Mouse (Mus musculus): ENCODE results near the gene Tango2.

The Tango2 gene

GRCm38 (mm10) chr16:18347931-18348600, at the start of gene Tango2, which contains the start of gene Arvcf:
Gene Tango2, minus strand, starts transcription at chr16:18348103.
Gene Arvcf, plus strand, starts transcription at chr16:18348182.
- peaks cover 43% of the 10 kb centered on the region for H3K4me1 ChIP-seq (replicated peaks; ENCODE audit: low read depth, low read length)
- H3K36me3 ChIP-seq (ENCODE audit: insufficient read depth, low read length), result no peaks in the 10 kb centered on the region
- peak within 1 kb of the TSS; percentile 89 for H3K4me3 ChIP-seq (replicated peaks; ENCODE audit: low read length)
- H3K27me3 ChIP-seq (ENCODE audit: insufficient read depth, low read length), result peaks cover 34% of the 10 kb centered on the region
- no peak for TF ChIP-seq POU5F1 (IDR thresholded peaks at IDR 0.05; ENCODE audit: borderline replicate concordance, low read length)
- TF ChIP-seq NANOG (IDR thresholded peaks at IDR 0.05; ENCODE audit: borderline replicate concordance, low read length), result no peak
- no peak for TF ChIP-seq CTCF (conservative IDR thresholded peaks at IDR 0.05; ENCODE audit: low read length)
- H3K9me3 ChIP-seq (ENCODE audit: low read length), result no peaks in the 10 kb centered on the region

- Histone ChIP-seq H3K9me3 (ENCODE audit: low read length) (no peaks in the 10 kb centered on the region), H3K4me1 (replicated peaks; ENCODE audit: low read depth, low read length) (peaks cover 82% of the 10 kb centered on the region), H3K36me3 (ENCODE audit: insufficient read depth, low read length) (peaks cover 59% of the 10 kb centered on the region), H3K27me3 (ENCODE audit: insufficient read depth, low read length) (no peaks in the 10 kb centered on the region), H3K4me3 (replicated peaks; ENCODE audit: low read length) (no peak overlapping the region)
- no peak for TF ChIP-seq NANOG (IDR thresholded peaks at IDR 0.05; ENCODE audit: borderline replicate concordance, low read length)
- no peak for TF ChIP-seq POU5F1 (IDR thresholded peaks at IDR 0.05; ENCODE audit: borderline replicate concordance, low read length)
- no peak for TF ChIP-seq CTCF (conservative IDR thresholded peaks at IDR 0.05; ENCODE audit: low read length)
These were observed 49.1 kb upstream of the Tango2 start for GRCm38 (mm10) chr16:18396791-18397621.

- Histone ChIP-seq H3K4me3 (replicated peaks; ENCODE audit: low read length) (peak overlapping the region; percentile 17; the same call in 1 of the 2 replicates), H3K9me3 (ENCODE audit: low read length) (no peaks in the 10 kb centered on the region), H3K36me3 (ENCODE audit: insufficient read depth, low read length) (peaks cover 51% of the 10 kb centered on the region), H3K27me3 (ENCODE audit: insufficient read depth, low read length) (no peaks in the 10 kb centered on the region), H3K4me1 (replicated peaks; ENCODE audit: low read depth, low read length) (peaks cover 85% of the 10 kb centered on the region)
- TF ChIP-seq POU5F1 (IDR thresholded peaks at IDR 0.05; ENCODE audit: borderline replicate concordance, low read length), result no peak
- no peak for TF ChIP-seq CTCF (conservative IDR thresholded peaks at IDR 0.05; ENCODE audit: low read length)
- TF ChIP-seq NANOG (IDR thresholded peaks at IDR 0.05; ENCODE audit: borderline replicate concordance, low read length), result no peak
These were observed 48.3 kb upstream of the Tango2 start for GRCm38 (mm10) chr16:18396201-18396600.

DNA sequence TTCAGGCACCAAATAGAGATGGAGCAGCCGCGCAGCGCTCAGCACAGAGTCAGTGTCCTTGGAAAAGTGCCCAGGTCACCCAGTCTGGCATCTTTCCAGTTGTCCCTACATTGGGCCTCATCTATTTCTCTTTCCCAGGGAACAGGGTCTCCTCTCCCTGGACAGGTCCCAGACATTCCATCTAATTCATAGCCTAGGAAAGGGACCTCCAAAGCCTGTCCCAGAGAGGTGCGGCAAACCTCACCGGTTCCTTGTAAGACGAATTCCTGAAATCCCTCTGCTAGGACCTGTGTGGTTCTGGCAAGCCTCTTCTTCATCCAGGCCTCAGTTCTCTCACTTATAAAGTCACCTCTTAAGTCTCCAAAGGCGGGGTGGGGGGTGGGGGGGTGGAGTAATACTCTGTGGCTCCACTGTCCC, 47.7 kb upstream of the Tango2 start:
- H3K4me3 ChIP-seq (replicated peaks; ENCODE audit: low read length), result peak overlapping the region; percentile 17; the same call in 1 of the 2 replicates
- H3K36me3 ChIP-seq (ENCODE audit: insufficient read depth, low read length), result peaks cover 45% of the 10 kb centered on the region
- TF ChIP-seq POU5F1 (IDR thresholded peaks at IDR 0.05; ENCODE audit: borderline replicate concordance, low read length) (no peak), CTCF (conservative IDR thresholded peaks at IDR 0.05; ENCODE audit: low read length) (no peak), NANOG (IDR thresholded peaks at IDR 0.05; ENCODE audit: borderline replicate concordance, low read length) (no peak)
- H3K4me1 ChIP-seq (replicated peaks; ENCODE audit: low read depth, low read length), result peaks cover 85% of the 10 kb centered on the region
- no peaks in the 10 kb centered on the region for H3K9me3 ChIP-seq (ENCODE audit: low read length)
- H3K27me3 ChIP-seq (ENCODE audit: insufficient read depth, low read length), result no peaks in the 10 kb centered on the region

DNA sequence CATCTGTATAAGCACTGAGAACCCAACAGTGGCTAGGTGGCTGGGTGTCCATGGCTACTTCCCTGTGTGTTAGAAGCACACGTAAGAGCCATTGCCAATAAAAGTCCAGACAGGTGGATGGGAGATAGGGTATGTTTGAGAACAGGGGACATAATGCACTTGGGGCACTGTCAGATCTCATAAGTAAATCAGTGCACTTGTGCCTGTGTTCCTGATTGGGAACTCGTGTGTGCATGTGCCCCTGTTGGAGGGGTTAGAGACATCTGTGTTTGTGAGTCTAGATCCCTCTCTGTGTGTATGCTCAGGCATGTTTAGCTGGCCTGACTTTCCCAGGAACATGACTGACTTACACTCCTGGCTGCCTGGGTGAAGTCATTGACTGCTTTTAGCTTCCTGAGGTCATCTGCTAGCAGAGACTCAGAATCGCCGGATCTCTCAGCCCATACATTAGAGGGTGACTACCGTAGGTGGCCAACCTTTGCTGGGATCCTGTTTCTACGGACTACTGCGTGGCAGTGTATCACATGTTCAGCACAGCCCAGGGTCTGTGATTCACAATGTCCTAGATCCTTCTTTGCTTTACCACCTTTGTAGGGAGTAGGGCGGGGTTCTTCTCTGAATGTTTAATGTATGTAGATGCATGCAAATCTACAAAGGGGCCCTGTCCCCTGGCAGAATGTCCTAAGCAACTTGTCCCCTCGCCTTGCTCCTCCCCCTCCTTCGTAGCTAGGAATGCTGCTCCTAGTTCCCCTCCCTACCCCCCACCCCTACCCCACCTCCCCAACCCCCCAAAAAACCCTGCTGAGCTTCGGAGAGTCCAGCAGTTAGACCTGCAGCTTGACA, 47.1 kb upstream of the Tango2 start:
- no peaks in the 10 kb centered on the region; the same call in 1 of the 2 replicates for H3K27me3 ChIP-seq (ENCODE audit: insufficient read depth, low read length)
- no peaks in the 10 kb centered on the region for H3K9me3 ChIP-seq (ENCODE audit: low read length)
- H3K36me3 ChIP-seq (ENCODE audit: insufficient read depth, low read length), result peaks cover 40% of the 10 kb centered on the region
- TF ChIP-seq POU5F1 (IDR thresholded peaks at IDR 0.05; ENCODE audit: borderline replicate concordance, low read length) (no peak), CTCF (conservative IDR thresholded peaks at IDR 0.05; ENCODE audit: low read length) (no peak), NANOG (IDR thresholded peaks at IDR 0.05; ENCODE audit: borderline replicate concordance, low read length) (no peak)
- H3K4me1 ChIP-seq (replicated peaks; ENCODE audit: low read depth, low read length), result peaks cover 85% of the 10 kb centered on the region
- peak overlapping the region; percentile 43 for H3K4me3 ChIP-seq (replicated peaks; ENCODE audit: low read length)

GRCm38 (mm10) chr16:18394056-18394455, 46.2 kb upstream of the Tango2 start:
- Histone ChIP-seq H3K27me3 (ENCODE audit: insufficient read depth, low read length) (no peaks in the 10 kb centered on the region; the same call in 1 of the 2 replicates), H3K36me3 (ENCODE audit: insufficient read depth, low read length) (peaks cover 30% of the 10 kb centered on the region), H3K4me3 (replicated peaks; ENCODE audit: low read length) (peak overlapping the region; percentile 90), H3K9me3 (ENCODE audit: low read length) (no peaks in the 10 kb centered on the region), H3K4me1 (replicated peaks; ENCODE audit: low read depth, low read length) (peaks cover 86% of the 10 kb centered on the region)
- TF ChIP-seq POU5F1 (IDR thresholded peaks at IDR 0.05; ENCODE audit: borderline replicate concordance, low read length) (no peak), NANOG (IDR thresholded peaks at IDR 0.05; ENCODE audit: borderline replicate concordance, low read length) (no peak), CTCF (conservative IDR thresholded peaks at IDR 0.05; ENCODE audit: low read length) (no peak)

DNA sequence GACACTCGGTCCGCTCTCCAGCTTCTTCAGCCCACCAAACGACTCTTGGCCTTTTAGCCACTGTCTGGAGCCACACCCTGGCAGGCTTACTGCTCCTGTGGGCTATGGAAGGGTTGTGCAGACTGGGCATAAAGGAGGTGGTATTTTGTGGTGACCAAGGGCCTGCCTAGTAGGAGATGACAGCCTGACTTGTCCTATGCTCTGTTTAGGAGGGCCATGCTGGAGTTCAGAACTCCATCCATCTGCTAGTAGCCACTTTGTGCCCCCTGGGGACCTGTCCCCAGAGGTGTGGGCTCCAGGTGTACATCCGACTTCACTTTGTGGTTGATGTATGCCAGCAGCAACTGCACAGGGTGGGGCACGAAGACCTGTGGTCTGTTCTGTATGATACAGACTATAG, 45.7 kb upstream of the Tango2 start:
- no peak for TF ChIP-seq POU5F1 (IDR thresholded peaks at IDR 0.05; ENCODE audit: borderline replicate concordance, low read length)
- no peak for TF ChIP-seq NANOG (IDR thresholded peaks at IDR 0.05; ENCODE audit: borderline replicate concordance, low read length)
- TF ChIP-seq CTCF (conservative IDR thresholded peaks at IDR 0.05; ENCODE audit: low read length), result no peak
- peaks cover 26% of the 10 kb centered on the region for H3K36me3 ChIP-seq (ENCODE audit: insufficient read depth, low read length)

More for the DNA sequence above, 45.7 kb upstream of the Tango2 start:
- Histone ChIP-seq H3K4me1 (replicated peaks; ENCODE audit: low read depth, low read length) (peaks cover 90% of the 10 kb centered on the region), H3K4me3 (replicated peaks; ENCODE audit: low read length) (peak overlapping the region; percentile 90), H3K27me3 (ENCODE audit: insufficient read depth, low read length) (no peaks in the 10 kb centered on the region; the same call in 1 of the 2 replicates), H3K9me3 (ENCODE audit: low read length) (no peaks in the 10 kb centered on the region)

All from E14TG2a.4 (cell line).